Mouse (Mus musculus): ENCODE measurements around the gene Ctnnbip1.

GRCm38 (mm10) chr4:149518351-149519220 is 550 bp downstream of the Ctnnbip1 start:
- TF ChIP-seq POLR2A (IDR thresholded peaks at IDR 0.05; ENCODE audit: extremely low read depth, insufficient read depth, low read length) = no peak
- TF ChIP-seq CTCF (IDR thresholded peaks at IDR 0.05; ENCODE audit: extremely low read depth, insufficient read depth, low read length) = no peak

Measured in cortical plate, adult 2 months (tissue).